15 mouse cellular contexts compared by ENCODE assay signal in the genomic region with DNA sequence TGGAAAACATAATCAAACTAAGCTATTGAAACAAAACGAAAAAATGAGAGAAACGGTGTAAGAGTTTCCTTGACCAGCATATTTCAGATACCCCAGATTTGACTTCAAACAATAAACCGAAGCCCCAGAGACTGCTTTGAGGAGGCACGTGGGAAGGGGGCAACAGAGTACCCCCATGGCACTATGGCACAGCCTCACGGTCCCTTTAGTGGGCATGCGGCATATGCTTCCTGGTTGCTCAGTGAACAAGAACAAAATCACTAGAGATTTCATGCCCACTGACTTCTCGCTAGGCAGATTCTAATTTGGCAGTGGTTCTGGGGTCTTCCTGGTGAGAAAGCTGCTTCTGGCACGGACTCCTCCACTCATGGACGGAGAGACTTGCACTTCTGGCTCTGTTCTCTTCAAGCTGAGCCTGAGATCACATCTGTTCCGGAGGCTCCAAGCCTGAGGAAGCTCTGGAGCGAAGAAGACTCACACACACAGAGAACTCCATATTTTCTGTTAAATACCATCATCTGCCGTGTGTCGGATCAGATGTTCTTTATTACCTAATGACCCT.
A peak's percentile ranks its signal among the peaks of the same experiment; 100 is the strongest.
DNase-seq lines count a peak whose midpoint lies in the region; ATAC-seq and TF ChIP-seq lines count a peak whose summit lies in the region.
"Had no signal": no experiment of that assay in that cellular context is flagged by ENCODE, and none has a peak within 500 bp of the region (broad histone marks: within the 10 kb centered on the region; RNA-seq: fewer than 3 reads in every experiment).

No protein-coding gene starts in this region.

- no peak for ATAC-seq in frontal cortex, adult (ENCODE audit: low TSS enrichment)
- ATAC-seq in liver, embryonic 12.5 days: no peak
- ATAC-seq: forebrain, embryonic 16.5 days; intestine, embryonic 16.5 days; Patski had no signal

- 91% methylated on average over 13 of the region's 13 CpGs for WGBS in thymus, adult 2 months
- 73% methylated on average over 13 of the region's 13 CpGs for WGBS in liver, embryonic 12.5 days (ENCODE audit: insufficient replicate concordance)

- H3K27ac ChIP-seq in thymus, adult 2 months (ENCODE audit: control insufficient read depth, insufficient read depth, low read length): no peak overlapping the region
- H3K27ac ChIP-seq in liver, embryonic 12.5 days: no peak overlapping the region
- H3K27ac ChIP-seq: limb, embryonic 12.5 days; stomach, postnatal 0 days had no signal

- no peaks in the 10 kb centered on the region for H3K36me3 ChIP-seq in thymus, adult 2 months (ENCODE audit: control insufficient read depth, insufficient read depth, low read length)
- no peaks in the 10 kb centered on the region for H3K36me3 ChIP-seq in liver, embryonic 12.5 days
- H3K36me3 ChIP-seq: limb, embryonic 12.5 days had no signal

- H3K9me3 ChIP-seq in liver, embryonic 12.5 days (replicated peaks): no peaks in the 10 kb centered on the region
- H3K9me3 ChIP-seq: limb, embryonic 12.5 days had no signal

- no peak overlapping the region for H3K4me2 ChIP-seq in liver, embryonic 12.5 days
- H3K4me2 ChIP-seq: limb, embryonic 12.5 days had no signal

- no peak overlapping the region for H3K9ac ChIP-seq in liver, embryonic 12.5 days
- H3K9ac ChIP-seq: limb, embryonic 12.5 days had no signal

- H3K4me3 ChIP-seq in thymus, adult 2 months (ENCODE audit: control insufficient read depth, insufficient read depth, low read length): no peak overlapping the region
- no peak overlapping the region for H3K4me3 ChIP-seq in liver, embryonic 12.5 days
- H3K4me3 ChIP-seq: limb, embryonic 12.5 days had no signal

- peak; percentile 3 to 11 for DNase-seq in frontal cortex, adult 2 months (ENCODE audit: extremely low spot score in 1 of 2, low spot score in 1 of 2)
- peak; percentile 2 for DNase-seq in right cerebral cortex, adult 18-20 months
- DNase-seq in right cerebral cortex, postnatal 14 days: no peak
- peak; percentile 3 to 6 for DNase-seq in layer of hippocampus, postnatal 25 days (ENCODE audit: extremely low spot score in 1 of 2, low spot score in 1 of 2)
- DNase-seq in thymus, adult 2 months: no peak
- DNase-seq: heart, adult 18-20 months; kidney, postnatal 14 days; lung, adult 18-20 months had no signal

- no peak for TF ChIP-seq CTCF in thymus, adult 2 months (IDR thresholded peaks at IDR 0.05; ENCODE audit: borderline replicate concordance, control insufficient read depth, extremely low read depth, insufficient read depth, low read length, poor library complexity)

- TF ChIP-seq POLR2A in thymus, adult 2 months (IDR thresholded peaks at IDR 0.05; ENCODE audit: control insufficient read depth, extremely low read depth, insufficient read depth, low read length, poor library complexity): no peak

- H3K4me1 ChIP-seq in thymus, adult 2 months (replicated peaks; ENCODE audit: control insufficient read depth, insufficient read depth, low read length): no peaks in the 10 kb centered on the region
- no peaks in the 10 kb centered on the region for H3K4me1 ChIP-seq in liver, embryonic 12.5 days
- H3K4me1 ChIP-seq: limb, embryonic 12.5 days had no signal

- no peaks in the 10 kb centered on the region for H3K27me3 ChIP-seq in thymus, adult 2 months (ENCODE audit: control insufficient read depth, insufficient read depth, low read length)
- H3K27me3 ChIP-seq in liver, embryonic 12.5 days (replicated peaks): no peaks in the 10 kb centered on the region
- H3K27me3 ChIP-seq: limb, embryonic 12.5 days; Patski had no signal

Comparison
In these comparisons a context has a peak if more than half of its experiments do, and no peak if none do; other contexts are left out.
1. DNase-seq: peak in frontal cortex, adult 2 months (2 of 2), right cerebral cortex, adult 18-20 months (single experiment) and layer of hippocampus, postnatal 25 days (2 of 2); none in right cerebral cortex, postnatal 14 days (single experiment) and thymus, adult 2 months (single experiment).